Mouse (Mus musculus): ENCODE results near the gene Lamc1.

GRCm38 (mm10) chr1:153309310-153309709 is 23.3 kb downstream of the Lamc1 start:
- TF ChIP-seq CTCF (IDR thresholded peaks at IDR 0.05; ENCODE audit: extremely low read depth, insufficient read length, insufficient replicate concordance, low read depth, low read length), result no peak
- TF ChIP-seq POLR2A (IDR thresholded peaks at IDR 0.05; ENCODE audit: low read depth, low read length), result no peak

All from small intestine, adult 2 months (tissue).